Mouse (Mus musculus): ENCODE measurements around the gene Alk.

GRCm38 (mm10) chr17:72401349-72401748 lies 203.1 kb downstream of the Alk start:
- TF ChIP-seq CTCF (IDR thresholded peaks at IDR 0.05; ENCODE audit: control insufficient read depth, insufficient read depth, insufficient read length) (no peak), CEBPB (IDR thresholded peaks at IDR 0.05; ENCODE audit: low read depth) (no peak)

Data from C2C12 (cell line).